Mouse (Mus musculus) neural tube, embryonic 13.5 days (tissue): ENCODE data around the gene Ccr7. TPM values are rescaled to one million over a fixed set of nuclear protein-coding genes. Genes with fewer than 3 reads are reported as not detected.

Source experiments
- ATAC-seq: fragments of 200-750 bp; cut with Nextera tagmentation; 2 replicates; pipeline ENCODE4 v1.8.0; 2017; ENCODE audit warnings: low read depth, mild to moderate bottlenecking, moderate TSS enrichment, moderate library complexity
- H3K27ac ChIP-seq: fragments of 300-500 bp; sonication (generic); replicated peaks from 2 replicates; pipeline ENCODE4 v1.5.1; 2015; ENCODE audit warnings: moderate library complexity, mild to moderate bottlenecking, inconsistent platforms
- H3K27me3 ChIP-seq: fragments of 300-500 bp; sonication (generic); 2 replicates; pipeline ENCODE4 v1.6.1; 2015; ENCODE audit warnings: mild to moderate bottlenecking, inconsistent platforms
- H3K36me3 ChIP-seq: fragments of 300-500 bp; sonication (generic); 2 replicates; pipeline ENCODE4 v1.6.1; 2015; ENCODE audit warnings: mild to moderate bottlenecking, inconsistent platforms
- H3K4me1 ChIP-seq: fragments of 300-500 bp; sonication (generic); replicated peaks from 2 replicates; pipeline ENCODE4 v1.6.1; 2015; ENCODE audit warnings: inconsistent platforms
- H3K4me2 ChIP-seq: fragments of 300-500 bp; sonication (generic); 2 replicates; pipeline ENCODE4 v1.6.1; 2015; ENCODE audit warnings: inconsistent platforms, mild to moderate bottlenecking, moderate library complexity
- H3K4me3 ChIP-seq: fragments of 300-500 bp; sonication (generic); 2 replicates; pipeline ENCODE4 v1.5.1; 2015; ENCODE audit warnings: mild to moderate bottlenecking, inconsistent platforms
- H3K9ac ChIP-seq: fragments of 300-500 bp; sonication (generic); 2 replicates; pipeline ENCODE4 v1.6.1; 2015; ENCODE audit warnings: moderate library complexity, mild to moderate bottlenecking, inconsistent platforms
- H3K9me3 ChIP-seq: fragments of 300-500 bp; sonication (generic); 2 replicates; pipeline ENCODE4 v1.6.1; 2016; ENCODE audit warnings: inconsistent platforms
- WGBS: fragments of 180-500 bp; shearing (Covaris S2); methylation state at CpG from one replicate; pipeline ENCODE4 v1.1.7; 2015; 5-methylcytosine and 5-hydroxymethylcytosine counted together
- polyA plus RNA-seq: library from polyadenylated mRNA; unstranded; fragments of >200 nt; fragmentation: Nextera tagmentation; extraction: Ambion mirVana; gene quantifications from 2 replicates; pipeline ENCODE4 v1.2.1, GENCODE M21; 2015

The Ccr7 gene
- polyA plus RNA-seq, 1 experiment from 2014 or later: not detected

- H3K9ac ChIP-seq: peak overlapping the region; percentile 52
- H3K36me3 ChIP-seq: no peaks in the 10 kb centered on the region
- under 1% methylated on average over 11 of the region's 11 CpGs for WGBS
- no peaks in the 10 kb centered on the region for H3K27me3 ChIP-seq
- H3K9me3 ChIP-seq: no peaks in the 10 kb centered on the region
- H3K4me3 ChIP-seq: 0 out of 2 replicates have a peak overlapping the region, but pooled peaks have one; percentile 11
- H3K27ac ChIP-seq: peak overlapping the region; percentile 76
- peak overlapping the region; percentile 47 for H3K4me2 ChIP-seq
- ATAC-seq: peak; percentile 69
- peaks cover 46% of the 10 kb centered on the region for H3K4me1 ChIP-seq
Measured at GRCm38 (mm10) chr11:99132091-99132730, 22.7 kb downstream of the Ccr7 start.

GRCm38 (mm10) chr11:99131463-99131840, 23.4 kb downstream of the Ccr7 start:
- 0 out of 2 replicates have a peak, but pooled peaks have one; percentile 4 for ATAC-seq
- peak overlapping the region; percentile 47 for H3K4me2 ChIP-seq
- H3K27ac ChIP-seq: peak overlapping the region; percentile 76; the same call in 1 of the 2 replicates
- H3K36me3 ChIP-seq: no peaks in the 10 kb centered on the region
- H3K9ac ChIP-seq: 0 out of 2 replicates have a peak overlapping the region, but pooled peaks have one; percentile 52
- no peak overlapping the region for H3K4me3 ChIP-seq
- 43% methylated on average over 12 of the region's 12 CpGs for WGBS
- peaks cover 53% of the 10 kb centered on the region for H3K4me1 ChIP-seq
- H3K9me3 ChIP-seq: no peaks in the 10 kb centered on the region
- no peaks in the 10 kb centered on the region for H3K27me3 ChIP-seq

- no peak for ATAC-seq
- Histone ChIP-seq H3K27me3 (no peaks in the 10 kb centered on the region), H3K27ac (no peak overlapping the region), H3K4me3 (no peak overlapping the region), H3K9me3 (no peaks in the 10 kb centered on the region), H3K9ac (no peak overlapping the region), H3K36me3 (no peaks in the 10 kb centered on the region), H3K4me2 (no peak overlapping the region), H3K4me1 (peaks cover 59% of the 10 kb centered on the region)
- 58% methylated on average over 5 of the region's 5 CpGs for WGBS
Measured at GRCm38 (mm10) chr11:99130736-99131462, 24.0 kb downstream of the Ccr7 start.

GRCm38 (mm10) chr11:99129287-99129686, 25.6 kb downstream of the Ccr7 start:
- no peak overlapping the region for H3K4me2 ChIP-seq
- no peak overlapping the region for H3K27ac ChIP-seq
- no peaks in the 10 kb centered on the region for H3K36me3 ChIP-seq
- no peak overlapping the region for H3K4me3 ChIP-seq
- ATAC-seq: peak; percentile 32; the same call in 1 of the 2 replicates
- no peaks in the 10 kb centered on the region for H3K9me3 ChIP-seq
- no peaks in the 10 kb centered on the region for H3K27me3 ChIP-seq
- WGBS: 0% methylated on average over 2 of the region's 2 CpGs
- H3K9ac ChIP-seq: no peak overlapping the region
- H3K4me1 ChIP-seq: peaks cover 64% of the 10 kb centered on the region

GRCm38 (mm10) chr11:99127785-99128682, 26.8 kb downstream of the Ccr7 start:
- H3K36me3 ChIP-seq: no peaks in the 10 kb centered on the region
- H3K4me1 ChIP-seq: peaks cover 52% of the 10 kb centered on the region
- H3K4me3 ChIP-seq: no peak overlapping the region
- H3K27ac ChIP-seq: no peak overlapping the region
- no peaks in the 10 kb centered on the region for H3K9me3 ChIP-seq
- WGBS: 82% methylated on average over 18 of the region's 18 CpGs
- no peak for ATAC-seq
- H3K4me2 ChIP-seq: no peak overlapping the region
- H3K9ac ChIP-seq: no peak overlapping the region
- no peaks in the 10 kb centered on the region for H3K27me3 ChIP-seq

GRCm38 (mm10) chr11:99126482-99127253, 28.2 kb downstream of the Ccr7 start:
- H3K27me3 ChIP-seq: no peaks in the 10 kb centered on the region
- 0 out of 2 replicates have a peak overlapping the region, but pooled peaks have one; percentile 13 for H3K27ac ChIP-seq
- H3K4me3 ChIP-seq: no peak overlapping the region
- H3K4me1 ChIP-seq: peaks cover 44% of the 10 kb centered on the region
- no peak overlapping the region for H3K4me2 ChIP-seq
- no peaks in the 10 kb centered on the region for H3K9me3 ChIP-seq
- WGBS: 55% methylated on average over 5 of the region's 5 CpGs
- no peak for ATAC-seq
- H3K9ac ChIP-seq: no peak overlapping the region
- no peaks in the 10 kb centered on the region for H3K36me3 ChIP-seq

- no peak for ATAC-seq
- 0 out of 2 replicates have a peak overlapping the region, but pooled peaks have one; percentile 28 for H3K27ac ChIP-seq
- 45% methylated on average over 10 of the region's 10 CpGs for WGBS
Measured at GRCm38 (mm10) chr11:99124635-99125029, 30.2 kb downstream of the Ccr7 start.

GRCm38 (mm10) chr11:99123977-99124634, 30.8 kb downstream of the Ccr7 start:
- Histone ChIP-seq H3K27me3 (no peaks in the 10 kb centered on the region), H3K9me3 (no peaks in the 10 kb centered on the region), H3K27ac (0 out of 2 replicates have a peak overlapping the region, but pooled peaks have one; percentile 28), H3K4me2 (no peak overlapping the region), H3K4me1 (peaks cover 52% of the 10 kb centered on the region), H3K36me3 (no peaks in the 10 kb centered on the region), H3K9ac (no peak overlapping the region), H3K4me3 (no peak overlapping the region)
- 45% methylated on average over 15 of the region's 15 CpGs for WGBS
- ATAC-seq: no peak

More at GRCm38 (mm10) chr11:99124635-99125029, 30.2 kb downstream of the Ccr7 start:
- Histone ChIP-seq H3K36me3 (no peaks in the 10 kb centered on the region), H3K27me3 (no peaks in the 10 kb centered on the region), H3K4me1 (peaks cover 52% of the 10 kb centered on the region), H3K9ac (0 out of 2 replicates have a peak overlapping the region, but pooled peaks have one; percentile 23), H3K4me3 (no peak overlapping the region), H3K4me2 (no peak overlapping the region), H3K9me3 (no peaks in the 10 kb centered on the region)

GRCm38 (mm10) chr11:99122703-99123102, 32.2 kb downstream of the Ccr7 start:
- Histone ChIP-seq H3K9ac (no peak overlapping the region), H3K36me3 (no peaks in the 10 kb centered on the region), H3K9me3 (no peaks in the 10 kb centered on the region), H3K4me3 (no peak overlapping the region), H3K4me1 (peaks cover 48% of the 10 kb centered on the region), H3K27ac (no peak overlapping the region), H3K27me3 (no peaks in the 10 kb centered on the region), H3K4me2 (no peak overlapping the region)
- ATAC-seq: no peak
- WGBS: 24% methylated on average over 3 of the region's 3 CpGs

- peaks cover 38% of the 10 kb centered on the region for H3K4me1 ChIP-seq
- no peak overlapping the region for H3K4me2 ChIP-seq
- no peaks in the 10 kb centered on the region for H3K36me3 ChIP-seq
- H3K27me3 ChIP-seq: no peaks in the 10 kb centered on the region
- no peak for ATAC-seq
- no peaks in the 10 kb centered on the region for H3K9me3 ChIP-seq
- 47% methylated on average over 14 of the region's 14 CpGs for WGBS
- peak overlapping the region; percentile 20; the same call in 1 of the 2 replicates for H3K27ac ChIP-seq
- no peak overlapping the region for H3K9ac ChIP-seq
- no peak overlapping the region for H3K4me3 ChIP-seq
Measured at GRCm38 (mm10) chr11:99121218-99121631, 33.7 kb downstream of the Ccr7 start.
